Mouse (Mus musculus): ENCODE data around the gene Mmgt2.

The Mmgt2 gene

DNA sequence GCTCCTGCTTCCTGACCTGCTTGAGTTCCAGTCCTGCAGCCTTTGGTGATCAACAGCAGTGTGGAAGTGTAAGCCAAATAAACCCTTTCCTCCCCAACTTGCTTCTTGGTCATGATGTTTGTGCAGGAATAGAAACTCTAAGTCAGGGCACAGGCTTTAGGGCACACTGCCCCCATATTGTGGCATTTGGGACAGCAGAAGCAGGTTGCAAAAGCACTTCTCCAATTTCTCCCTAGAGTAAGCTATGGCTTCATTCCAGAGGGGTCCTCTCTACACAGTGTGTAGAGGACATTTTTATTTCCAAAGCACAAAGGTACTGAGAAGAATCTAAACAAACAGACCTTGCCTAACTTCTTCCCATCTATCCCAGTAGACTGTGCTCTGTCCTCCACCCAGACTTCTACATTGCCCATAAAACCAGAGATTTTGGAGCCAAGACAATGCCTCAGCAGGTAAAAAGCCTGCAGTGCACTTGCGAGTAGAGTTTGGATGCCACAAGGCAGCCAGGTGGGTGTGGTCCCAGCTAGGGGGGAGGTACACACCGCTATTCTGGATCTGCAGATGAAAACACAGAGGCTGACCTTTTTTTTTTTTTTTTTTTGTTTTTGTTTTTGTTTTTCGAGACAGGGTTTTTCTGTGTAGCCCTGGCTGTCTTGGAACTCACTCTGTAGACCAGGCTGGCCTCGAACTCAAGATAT is 26.7 kb upstream of the Mmgt2 start:
- no peak for DNase-seq (ENCODE audit: low read depth)

DNA sequence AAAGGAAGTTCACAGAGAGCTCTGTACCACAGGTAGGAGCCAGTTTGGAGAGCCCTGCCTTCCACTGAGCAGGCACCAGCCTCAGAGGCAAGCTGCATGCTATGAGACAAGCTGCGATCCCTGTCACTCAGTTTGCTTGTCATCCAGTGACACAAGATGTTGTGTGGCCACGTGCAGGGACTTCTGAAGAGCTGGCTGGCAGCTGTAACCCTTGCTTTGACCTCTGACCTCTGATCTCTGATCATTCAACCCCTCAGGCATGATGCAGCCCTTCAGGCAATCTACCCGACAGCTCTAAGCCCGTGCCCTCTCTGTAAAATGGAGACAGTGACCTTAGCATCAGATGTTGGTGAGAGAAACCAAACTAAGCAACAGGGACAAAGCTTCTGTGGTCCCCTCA is 25.6 kb upstream of the Mmgt2 start:
- no peak for DNase-seq (ENCODE audit: low read depth)

DNA sequence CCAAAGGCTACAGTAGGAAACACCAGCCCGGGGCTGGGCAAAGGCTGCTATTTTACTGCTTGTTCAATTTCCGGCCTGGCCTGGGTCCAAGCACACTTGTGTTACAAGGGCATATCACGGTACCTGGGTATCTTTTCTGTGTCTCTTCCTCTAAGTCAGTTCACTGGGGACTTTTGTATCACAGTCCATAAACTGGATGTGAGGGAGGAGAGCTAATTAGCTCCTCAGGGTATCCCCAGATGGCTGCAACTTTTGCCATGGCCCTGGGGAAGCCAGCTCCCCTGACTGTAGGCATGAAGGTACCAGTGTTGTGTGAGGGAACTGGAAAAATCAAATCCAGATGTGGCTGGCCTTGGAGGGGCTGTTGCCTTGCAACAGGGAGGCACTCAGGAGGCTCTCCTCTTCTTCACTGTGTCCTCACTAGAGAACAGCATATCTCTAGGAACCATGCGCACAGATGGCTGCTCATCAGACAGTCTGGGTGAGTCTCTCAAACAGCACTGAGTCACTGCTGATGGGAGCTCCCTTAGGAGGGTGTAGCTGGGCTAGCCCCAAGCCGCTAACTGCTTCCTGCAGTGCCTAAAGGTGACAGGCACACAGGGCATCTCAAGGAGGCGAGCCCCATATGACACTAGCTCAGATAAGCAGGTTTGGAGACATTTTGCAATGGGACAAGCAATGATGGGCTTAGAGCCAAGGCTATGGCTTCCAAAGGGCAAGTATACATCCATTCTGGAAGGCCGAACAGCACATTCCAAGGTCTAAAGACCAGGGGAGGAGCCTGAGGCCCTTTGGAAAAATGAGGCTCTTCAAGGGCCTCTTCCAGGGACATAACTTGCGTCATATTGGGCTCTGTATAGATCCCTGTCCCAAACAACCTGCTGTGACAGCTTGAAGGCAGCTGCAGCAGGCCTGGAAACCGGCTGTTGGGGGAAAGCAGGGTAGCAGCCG is 23.8 kb upstream of the Mmgt2 start:
- no peak for DNase-seq (ENCODE audit: low read depth)

DNA sequence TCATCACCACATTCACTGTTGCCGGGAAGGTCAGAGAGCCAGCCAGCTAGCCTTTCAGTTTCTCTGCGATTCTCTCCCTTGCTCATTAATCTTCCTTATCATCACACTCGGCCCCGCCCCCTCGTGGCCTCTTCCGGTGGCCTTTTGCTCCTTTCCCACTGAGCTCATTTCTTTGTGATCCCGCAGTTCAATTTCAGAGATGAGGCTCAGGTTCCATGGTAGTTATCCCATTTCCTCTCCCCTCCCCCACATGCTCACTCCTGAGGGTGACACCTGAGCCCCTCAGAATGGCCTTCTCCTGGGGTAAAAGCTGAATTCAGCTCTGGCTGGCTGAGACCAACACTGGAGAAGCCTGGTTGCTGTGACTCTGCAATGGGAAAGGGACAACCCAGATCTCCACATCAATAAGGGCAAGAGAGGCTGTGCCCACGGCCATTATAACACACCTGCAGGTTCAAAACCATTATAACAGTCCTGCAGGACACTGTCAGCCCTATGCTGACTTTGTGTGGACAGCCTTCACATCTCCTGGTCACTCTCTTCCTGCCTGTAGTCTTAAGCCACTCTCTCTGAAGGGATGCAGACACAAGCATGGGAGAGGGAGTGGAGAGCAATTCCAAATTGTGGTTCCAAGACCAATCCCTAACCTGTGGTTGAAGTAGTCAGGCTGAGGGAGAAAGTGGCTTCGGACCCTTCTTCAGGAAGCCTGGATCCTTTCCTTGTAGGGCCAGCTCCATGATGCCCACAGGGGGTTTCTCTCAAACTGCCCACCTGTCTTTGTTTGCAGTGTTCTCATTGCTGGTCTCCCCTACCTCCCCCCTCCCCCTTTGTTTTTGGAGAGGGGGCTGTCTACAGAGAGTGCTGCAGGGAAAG is 18.9 kb upstream of the Mmgt2 start:
- no peak for DNase-seq (ENCODE audit: low read depth)

DNA sequence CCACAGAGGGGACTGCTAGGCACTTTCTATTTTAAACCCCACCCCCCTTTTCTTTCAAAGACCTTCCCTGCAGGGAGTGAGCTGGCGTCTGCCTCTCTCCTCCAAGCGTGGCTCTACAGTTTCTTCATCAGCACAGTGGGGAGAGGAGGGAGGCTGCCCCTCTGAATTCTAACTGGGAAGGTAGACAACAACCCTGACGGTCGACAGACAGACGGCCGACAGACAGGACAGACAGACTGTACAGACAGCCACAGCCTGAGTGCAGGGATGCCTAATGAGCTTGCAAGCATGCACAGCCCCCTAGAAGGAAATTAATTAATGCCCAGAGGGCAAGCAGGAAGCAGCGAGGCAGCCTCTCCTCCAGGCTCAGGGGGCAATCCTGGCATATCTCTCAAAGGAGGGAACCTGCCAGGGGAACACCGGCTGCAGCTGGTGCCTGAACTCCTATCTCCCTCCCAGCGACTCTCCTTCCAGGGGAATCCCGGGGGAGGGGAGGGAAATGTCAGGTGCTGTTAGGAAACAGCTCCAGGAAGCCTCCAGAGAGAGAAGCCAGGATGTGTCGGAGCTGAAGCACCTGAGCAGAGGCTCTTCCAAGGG is 18.1 kb upstream of the Mmgt2 start:
- DNase-seq (ENCODE audit: low read depth): no peak

DNA sequence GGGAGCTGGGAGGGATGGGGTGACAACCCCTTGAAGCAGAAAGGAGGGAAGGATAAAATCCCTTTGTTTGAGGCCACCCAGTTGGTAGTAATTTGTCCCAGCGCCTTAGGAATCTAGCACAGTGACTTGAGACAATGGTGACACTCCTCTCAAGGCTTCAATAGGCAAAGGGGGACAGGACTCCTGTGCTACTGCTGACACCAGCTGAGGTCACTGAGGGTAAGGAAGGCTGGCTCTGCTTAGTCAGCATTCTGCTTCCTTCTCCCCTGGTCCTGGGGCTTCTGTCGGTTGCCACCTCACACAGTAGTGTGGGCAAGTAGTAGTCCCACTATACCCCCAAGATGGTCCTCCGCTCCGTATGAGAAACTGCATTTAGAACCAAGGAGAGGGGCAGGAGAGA is 17.3 kb upstream of the Mmgt2 start:
- no peak for DNase-seq (ENCODE audit: low read depth)

DNA sequence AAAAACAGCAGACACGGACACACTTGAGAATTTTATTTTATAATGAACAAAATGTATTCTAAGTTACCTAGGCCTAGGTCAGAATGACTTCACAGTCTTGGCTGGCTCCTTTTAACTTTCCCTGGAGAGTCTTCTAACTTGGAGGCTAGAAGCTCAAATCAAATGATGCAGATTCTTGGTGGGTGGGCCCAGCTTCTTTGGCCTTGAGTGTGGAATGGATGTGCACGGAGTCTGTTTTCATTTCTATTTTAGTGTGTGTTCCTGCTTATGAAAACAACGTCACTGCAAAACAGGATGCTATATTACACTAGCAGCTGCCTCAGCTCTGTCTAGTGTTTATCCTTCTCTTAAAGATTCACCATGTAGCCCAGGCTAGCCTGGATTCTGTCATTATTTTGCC is 13.1 kb upstream of the Mmgt2 start:
- no peak for DNase-seq (ENCODE audit: low read depth)

DNA sequence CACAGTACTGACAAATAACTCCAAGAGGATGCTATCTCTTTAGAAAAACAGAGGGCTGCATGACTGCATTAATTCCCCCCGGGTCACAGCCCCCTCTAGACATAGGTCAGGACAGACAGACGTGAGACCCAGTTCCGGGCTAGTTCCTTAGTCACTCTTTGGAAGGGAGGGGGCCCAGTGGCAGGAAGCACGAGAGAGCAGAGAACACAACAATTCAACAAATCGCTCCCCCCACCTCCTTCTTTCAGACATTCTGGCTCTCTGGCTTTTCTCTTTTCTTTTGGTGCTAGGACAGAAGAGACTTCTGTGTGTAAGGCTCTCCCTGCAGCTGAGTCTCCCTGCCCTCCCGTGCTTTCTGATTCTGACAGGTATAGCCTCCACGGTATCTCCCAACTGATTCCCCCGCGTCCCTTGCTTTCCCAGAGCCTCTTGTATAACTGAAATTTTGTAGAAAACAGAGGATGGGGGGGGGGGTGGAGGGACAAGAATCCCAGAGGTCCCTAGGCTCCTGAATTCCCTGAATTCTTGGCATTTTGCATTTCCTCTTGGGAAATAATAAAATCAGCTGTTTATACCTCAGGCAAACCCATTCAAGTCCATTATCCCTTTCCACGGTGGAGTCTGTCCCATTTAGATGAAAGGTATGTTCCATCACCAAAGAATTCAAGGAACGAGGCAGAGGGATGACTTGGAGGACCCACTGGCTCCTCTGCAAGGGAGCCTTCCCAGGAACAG is 12.2 kb upstream of the Mmgt2 start:
- no peak for DNase-seq (ENCODE audit: low read depth)

DNA sequence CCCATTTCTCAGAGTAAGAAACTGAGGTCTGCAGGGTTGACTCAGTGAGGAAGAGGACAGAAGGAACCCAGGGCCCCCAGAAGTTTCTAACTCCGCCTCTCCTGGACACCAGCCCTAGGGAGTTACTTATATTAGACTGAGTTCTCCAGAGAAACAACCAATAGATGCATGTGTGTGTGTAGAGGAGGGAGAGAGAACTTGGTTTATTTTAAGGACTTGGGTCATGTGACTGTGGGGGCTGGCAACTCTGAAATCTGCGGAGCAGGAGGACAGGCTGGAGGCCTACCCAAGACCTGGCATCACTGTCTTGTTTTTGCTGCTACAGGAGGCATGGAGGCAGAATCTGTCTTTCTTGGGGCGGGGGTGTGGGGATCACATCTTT is 11.6 kb upstream of the Mmgt2 start:
- no peak for DNase-seq (ENCODE audit: low read depth)

DNA sequence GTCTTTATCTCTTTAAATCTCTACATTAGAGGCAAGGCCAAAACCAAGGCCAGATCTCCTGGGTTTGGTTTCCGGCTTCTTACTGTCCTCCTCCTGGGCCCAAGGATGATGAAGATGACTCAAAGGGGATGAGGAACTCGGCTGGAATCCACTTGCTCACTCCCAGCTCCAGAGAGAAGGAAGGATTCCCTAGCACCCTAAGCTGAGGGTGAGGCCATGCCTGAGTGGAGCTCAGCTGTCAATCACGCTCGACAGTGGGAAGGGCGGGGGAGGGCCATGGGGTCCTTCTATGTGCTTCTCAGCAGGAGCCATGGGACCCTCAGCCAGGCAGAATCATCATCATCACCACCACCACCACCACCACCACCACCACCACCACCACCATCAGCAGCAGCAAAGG is 11.1 kb upstream of the Mmgt2 start:
- no peak for DNase-seq (ENCODE audit: low read depth)

DNA sequence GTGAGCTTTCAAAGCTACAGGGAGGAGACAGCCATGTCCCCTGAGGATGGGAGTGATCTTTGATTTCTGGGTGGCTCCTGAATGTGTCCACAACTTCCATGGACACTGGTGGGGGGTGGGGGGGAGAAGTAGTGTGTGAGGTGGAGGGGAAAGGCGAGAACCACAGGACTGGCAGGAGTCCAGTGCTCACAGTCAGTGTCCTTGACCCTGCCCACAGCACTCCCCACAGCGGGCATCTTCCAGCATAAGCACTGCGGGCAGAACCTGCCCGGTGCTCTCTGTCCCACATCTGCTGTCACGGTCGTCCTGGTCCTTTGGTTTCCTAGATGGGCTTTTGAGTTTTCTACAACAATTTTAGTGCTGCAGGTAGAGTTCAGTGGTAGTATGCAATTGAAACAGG is 10.7 kb upstream of the Mmgt2 start:
- no peak for DNase-seq (ENCODE audit: low read depth)

DNA sequence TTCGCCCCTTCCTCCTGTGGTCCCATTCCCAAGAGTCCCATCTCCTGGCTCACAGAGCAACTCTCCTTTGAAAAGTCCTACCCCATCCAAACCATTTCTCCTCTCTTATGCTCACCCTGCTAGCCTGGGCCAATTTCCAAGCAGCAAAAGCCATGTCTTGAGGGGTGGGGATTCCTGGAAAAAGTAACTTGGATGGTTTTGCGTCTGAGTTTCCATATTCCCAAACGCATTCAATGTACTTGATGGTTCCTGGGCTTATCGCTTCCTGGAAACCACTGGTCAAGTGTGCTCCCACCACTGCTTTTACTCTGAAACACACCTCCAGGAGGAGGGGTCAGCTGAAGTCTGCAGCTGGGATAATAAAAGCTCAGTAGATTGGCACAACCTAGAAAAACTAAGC is 10.1 kb upstream of the Mmgt2 start:
- DNase-seq (ENCODE audit: low read depth): no peak

DNA sequence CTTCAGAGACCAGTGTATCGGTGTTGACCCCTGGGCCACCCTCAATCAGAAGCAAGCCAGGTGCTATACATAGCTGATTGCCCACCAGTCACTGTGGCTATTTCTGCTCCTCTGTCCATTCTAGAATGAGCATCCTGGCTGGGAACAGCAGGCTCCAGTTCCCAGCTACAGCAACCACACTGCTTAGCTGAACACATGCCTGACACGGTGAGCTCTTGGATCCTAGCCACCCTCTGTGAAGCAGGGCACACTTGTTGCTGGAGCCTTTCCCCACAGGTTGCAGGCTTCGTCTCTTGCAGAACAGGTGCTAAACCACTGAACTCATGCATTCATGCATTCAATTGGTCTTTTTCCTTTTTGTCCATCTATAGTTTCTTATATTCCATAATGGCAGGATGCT is 8.1 kb upstream of the Mmgt2 start:
- no peak for DNase-seq (ENCODE audit: low read depth)

DNA sequence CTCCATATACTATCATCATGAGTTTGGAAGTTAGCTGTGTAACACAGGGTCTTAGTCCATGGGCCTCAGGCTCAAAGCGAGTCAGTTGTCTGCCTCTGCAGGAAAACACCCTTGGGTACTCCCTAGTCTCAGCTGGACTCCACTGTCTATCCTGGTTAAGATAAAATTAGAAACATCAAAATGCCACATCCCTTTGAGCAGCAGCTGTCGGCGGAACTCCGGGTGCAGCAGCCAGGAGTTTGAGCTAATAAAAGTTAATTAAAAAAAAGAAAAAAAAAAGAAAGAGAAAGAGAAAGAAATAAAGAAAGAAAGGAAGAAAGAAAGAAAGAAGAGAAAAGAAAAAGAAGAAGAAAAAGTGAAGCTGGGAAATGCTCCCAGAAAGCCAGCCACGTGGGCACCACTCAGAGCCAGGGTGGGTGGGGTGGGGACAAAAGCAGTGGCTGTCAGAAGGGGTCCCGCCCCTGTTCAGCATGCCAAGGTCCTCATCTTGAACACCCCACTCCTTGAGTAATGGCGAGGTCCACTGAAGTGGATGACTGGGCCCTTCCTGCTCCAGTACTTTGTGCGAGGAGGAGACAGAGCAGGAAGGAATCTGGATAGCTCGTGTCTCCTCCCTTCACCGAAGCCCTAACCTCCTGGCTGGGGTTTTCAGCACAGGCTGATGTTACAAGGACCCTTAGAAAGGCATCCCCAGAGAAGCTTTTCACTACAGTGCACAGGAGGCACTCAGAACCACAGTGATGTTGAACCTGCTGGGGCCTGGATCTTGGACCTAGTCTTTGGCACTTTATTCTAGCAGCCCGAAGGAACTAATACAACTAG is 6.2 kb upstream of the Mmgt2 start:
- DNase-seq (ENCODE audit: low read depth): no peak

DNA sequence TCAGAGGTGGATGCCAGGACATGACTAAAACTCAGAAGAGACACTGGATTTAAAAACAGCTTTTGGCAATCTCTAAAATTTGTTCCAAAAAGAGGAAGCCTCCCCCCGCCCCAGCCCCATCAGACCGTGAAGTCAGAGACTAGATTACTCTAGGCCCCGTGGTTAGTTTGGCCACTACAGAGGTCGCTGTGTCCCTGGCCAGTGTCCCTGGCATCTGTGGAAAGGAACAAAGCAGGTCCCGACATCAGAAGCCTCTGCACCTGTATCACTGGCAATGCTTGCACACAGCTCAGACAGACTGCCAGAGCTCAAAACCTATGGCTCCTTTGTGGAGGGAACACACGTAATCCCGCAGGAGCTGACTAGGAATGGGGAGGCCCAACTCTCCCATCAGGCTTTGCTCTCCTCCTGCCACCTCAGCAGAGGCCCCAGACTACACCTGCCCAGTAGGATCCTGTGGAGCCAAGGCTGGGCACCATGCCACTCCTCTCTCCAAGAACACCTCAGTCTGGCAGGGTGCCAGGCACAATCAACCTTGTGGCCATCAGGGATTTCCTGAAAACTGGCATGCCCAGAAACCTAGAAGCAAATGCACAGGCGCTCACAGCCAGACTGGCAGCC is 5.3 kb upstream of the Mmgt2 start:
- DNase-seq (ENCODE audit: low read depth): no peak

DNA sequence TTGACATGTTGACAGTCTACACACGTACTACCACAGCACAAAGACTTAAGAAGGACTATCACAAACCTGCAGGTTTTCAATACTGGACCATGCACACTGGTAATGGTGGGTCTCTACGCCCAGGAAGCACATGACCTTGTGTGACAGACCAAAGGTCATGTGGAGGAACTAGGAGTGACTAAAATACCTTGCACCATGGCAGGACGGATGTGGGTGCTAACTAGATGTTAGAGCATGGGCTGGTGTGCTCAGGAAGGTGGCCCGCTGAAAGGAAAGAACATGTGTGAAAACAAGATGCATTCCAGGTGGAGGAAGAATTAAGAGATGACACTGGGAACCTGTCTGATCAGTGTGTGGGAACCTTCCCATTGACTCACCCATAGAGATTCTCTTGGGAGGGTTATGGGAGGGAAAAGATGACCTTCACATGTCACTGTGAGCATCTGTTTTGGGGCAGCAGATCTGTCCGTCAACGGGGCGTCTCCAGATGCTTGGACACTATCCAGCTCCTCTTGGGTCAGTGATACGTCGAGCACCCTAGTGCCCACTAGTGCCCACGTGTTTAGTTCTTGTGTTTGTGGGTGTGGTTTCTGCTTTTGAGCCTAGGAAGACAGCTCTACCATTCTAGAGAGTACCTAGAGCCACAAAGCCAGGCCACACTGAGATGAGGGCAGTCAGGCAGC is 4.6 kb upstream of the Mmgt2 start:
- DNase-seq (ENCODE audit: low read depth): no peak

DNA sequence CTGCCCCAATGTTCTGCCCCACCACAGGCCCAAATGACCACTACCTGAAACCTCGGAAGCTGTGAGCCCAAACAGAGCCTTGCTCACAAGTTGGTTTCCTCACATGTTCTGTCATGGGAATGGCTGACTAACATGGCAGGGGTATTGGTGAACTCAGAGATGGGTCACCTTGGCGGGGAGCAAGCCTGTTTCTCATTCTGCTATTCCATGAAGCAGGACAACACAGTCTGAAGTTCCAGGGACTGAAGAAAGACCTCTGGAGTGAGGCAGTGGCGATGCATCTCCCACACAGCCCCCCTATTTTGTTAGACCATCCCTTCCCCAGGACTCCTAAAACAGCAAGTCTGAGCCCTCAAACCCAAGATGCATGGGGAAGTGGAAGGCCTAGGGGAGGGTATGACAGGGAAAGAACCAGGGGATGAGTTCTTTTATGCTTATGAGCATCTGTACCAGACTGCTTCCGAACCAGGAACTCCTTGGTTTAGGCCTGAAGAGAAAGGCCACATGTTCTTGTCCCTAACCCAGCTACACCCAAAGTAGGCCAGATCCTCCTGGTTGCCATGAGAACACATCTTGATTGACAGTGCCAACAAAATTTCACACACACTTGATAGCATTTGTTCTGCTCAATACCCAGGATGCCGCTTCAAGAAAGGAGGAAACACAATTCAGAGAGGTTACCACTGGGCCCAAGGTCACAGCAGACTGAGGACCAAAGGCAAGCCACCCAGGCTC is 3.7 kb upstream of the Mmgt2 start:
- DNase-seq (ENCODE audit: low read depth): no peak

DNA sequence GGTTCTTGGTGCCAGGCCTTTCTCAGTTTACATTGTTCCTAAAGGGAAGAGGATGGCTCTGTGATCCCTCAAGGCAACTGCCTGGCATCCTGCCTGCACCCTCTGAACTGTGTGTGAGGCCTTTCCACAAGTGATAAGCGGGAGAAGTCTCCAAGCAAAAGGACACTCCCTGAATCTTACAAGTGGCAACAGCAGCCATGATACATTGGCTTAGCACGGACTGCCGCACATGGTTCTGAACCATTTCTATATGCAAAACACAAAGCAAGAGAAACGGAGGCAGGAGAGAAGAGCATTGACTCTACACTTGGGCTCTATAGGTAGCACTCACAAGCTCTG is 3.2 kb upstream of the Mmgt2 start:
- DNase-seq (ENCODE audit: low read depth): no peak
